Mouse (Mus musculus) gastrocnemius, postnatal 36 days (tissue): ENCODE measurements around the gene Serpina3g. TPM values are rescaled to one million over a fixed set of nuclear protein-coding genes. Genes with fewer than 3 reads are reported as not detected.
"Not testable (repeated sequence)": the region's sequence is repeated elsewhere in the genome, so short reads cannot be mapped to it uniquely, and the experiment has no call there.

Source experiments
- DNase-seq, 2 experiments: peaks; one replicate each; pipeline ENCODE4 v3.0.0; 2022
- intact Hi-C: fragments of 180-260 bp; cut with DNase I; formaldehyde crosslinking; loops from one replicate; pipeline ENCODE4 v1.15.1; 2025
- long read RNA-seq, 2 experiments: library from polyadenylated mRNA; stranded (forward); transcript quantifications; one replicate each; pipeline ENCODE4 v2.0.0; 2021
- total RNA-seq, 2 experiments: library from RNA; stranded (reverse); gene quantifications; 2 replicates each; pipeline ENCODE4 v1.2.3; 2021

The Serpina3g gene
- not detected for total RNA-seq
- long read RNA-seq, experiment 1, result 0 reads
- long read RNA-seq, experiment 2, result 0 reads

GRCm38 (mm10) chr12:104235915-104236314, at the start of gene Serpina3g:
Gene Serpina3g (plus strand): TSS chr12:104236245.
- intact Hi-C loops, result no loop called here
- no peak for DNase-seq

- DNase-seq, result no peak
- intact Hi-C loops, result no loop called here
These were observed 46.8 kb upstream of the Serpina3g start for GRCm38 (mm10) chr12:104189246-104189645.

DNA sequence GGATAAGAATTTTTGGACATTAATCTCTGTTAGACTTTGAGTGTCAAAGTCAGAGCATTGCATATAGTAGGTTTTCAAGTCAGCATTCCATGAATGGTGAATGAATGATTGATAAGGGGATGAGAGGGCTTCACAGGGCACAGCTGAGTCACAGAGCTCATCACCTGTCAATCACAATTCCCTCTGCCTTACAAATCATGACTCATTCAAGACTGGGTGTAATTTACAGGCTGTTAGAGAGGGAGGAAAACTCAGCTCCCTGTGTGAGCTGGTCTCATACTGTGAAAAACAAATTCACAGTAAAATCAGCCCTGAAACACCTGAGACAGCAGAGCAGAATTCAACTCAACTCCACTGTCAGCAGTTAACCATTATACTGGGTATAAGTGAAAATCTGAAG, 45.2 kb upstream of the Serpina3g start:
- intact Hi-C loops, result no loop called here

GRCm38 (mm10) chr12:104209149-104209548, 26.9 kb upstream of the Serpina3g start:
- intact Hi-C loops, result no loop called here
- no peak for DNase-seq

More for the DNA sequence above, 45.2 kb upstream of the Serpina3g start:
- DNase-seq, result no peak

DNA sequence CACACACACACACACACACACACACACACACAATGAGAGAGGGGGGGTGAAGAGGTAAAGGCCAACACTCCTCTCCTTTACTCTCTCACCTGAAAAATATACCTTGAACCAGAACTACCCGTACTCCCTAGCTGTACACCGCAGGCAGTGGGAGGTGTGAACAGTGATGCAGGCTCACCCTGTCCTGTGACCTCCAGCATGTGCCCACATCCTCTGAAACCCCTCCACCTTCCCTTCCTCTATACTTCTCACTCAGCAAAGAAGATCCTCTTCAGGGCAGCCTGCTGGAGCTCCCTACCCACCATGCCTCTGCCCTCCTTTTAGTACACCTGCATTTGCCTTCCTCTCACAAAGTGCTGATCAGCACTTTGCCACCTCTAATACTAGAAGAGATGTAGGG, 26.2 kb upstream of the Serpina3g start:
- intact Hi-C loops, result no loop called here
- DNase-seq, result no peak

GRCm38 (mm10) chr12:104213689-104214444, 22.2 kb upstream of the Serpina3g start:
- intact Hi-C loops, result no loop called here
- no peak for DNase-seq

DNA sequence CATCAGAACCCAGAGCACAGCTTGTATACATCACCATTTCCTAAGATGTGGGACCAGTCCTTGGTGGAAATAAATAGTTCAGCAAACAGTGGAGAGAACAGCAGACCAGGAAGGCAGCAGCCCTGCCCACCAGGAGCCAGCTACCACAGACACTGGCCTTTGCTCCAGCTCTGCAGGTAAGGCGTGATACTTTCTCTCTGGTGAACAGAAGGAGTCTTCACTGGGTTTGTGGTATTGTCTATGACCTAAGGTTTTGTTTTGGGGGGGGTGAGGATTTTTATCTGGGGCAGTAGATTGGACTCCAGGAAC, 21.6 kb upstream of the Serpina3g start, which contains the start of gene Serpina3f:
Serpina3f (plus strand) TSS at position 100 of the 309 bp plus-strand sequence.
- DNase-seq, result no peak
- intact Hi-C loops, result no loop called here

GRCm38 (mm10) chr12:104215249-104215648, 20.8 kb upstream of the Serpina3g start:
- no peak for DNase-seq
- intact Hi-C loops, result no loop called here

GRCm38 (mm10) chr12:104221616-104222015, 14.4 kb upstream of the Serpina3g start:
- intact Hi-C loops, result no loop called here
- no peak for DNase-seq

GRCm38 (mm10) chr12:104223690-104224089, 12.4 kb upstream of the Serpina3g start:
- intact Hi-C loops, result no loop called here
- DNase-seq, result no peak

GRCm38 (mm10) chr12:104224598-104225300, 11.3 kb upstream of the Serpina3g start:
- DNase-seq, result no peak
- intact Hi-C loops, result no loop called here

- intact Hi-C loops, result no loop called here
- DNase-seq, result no peak
These were observed 5.3 kb upstream of the Serpina3g start for GRCm38 (mm10) chr12:104230762-104231161.

GRCm38 (mm10) chr12:104238048-104238447, 2.0 kb downstream of the Serpina3g start:
- intact Hi-C loops, DNase-seq: not testable (repeated sequence)

- intact Hi-C loops, result no loop called here
- no peak for DNase-seq
These were observed 7.3 kb downstream of the Serpina3g start for GRCm38 (mm10) chr12:104243307-104243706.

- DNase-seq, result no peak
- intact Hi-C loops, result no loop called here
These were observed 9.0 kb downstream of the Serpina3g start for GRCm38 (mm10) chr12:104245092-104245491.

DNA sequence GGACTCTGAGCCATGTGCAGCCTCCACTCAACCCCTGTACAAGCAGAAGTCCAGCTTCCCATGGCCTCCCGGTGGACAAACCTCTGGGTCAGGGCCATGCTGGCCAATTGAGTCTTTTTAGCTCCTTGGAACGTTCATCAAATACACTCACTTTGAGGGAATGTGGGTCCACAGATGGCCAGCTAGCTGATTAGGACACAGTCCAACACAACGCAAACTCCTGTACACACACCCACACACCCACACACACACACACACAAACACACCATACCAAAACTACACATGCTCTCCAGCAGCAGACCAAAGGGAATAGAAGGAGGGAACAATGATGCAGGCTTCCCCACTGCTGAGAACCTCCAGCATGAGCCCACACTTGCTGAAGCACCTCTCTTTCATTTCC, 9.6 kb downstream of the Serpina3g start:
- no peak for DNase-seq
- intact Hi-C loops, result no loop called here

DNA sequence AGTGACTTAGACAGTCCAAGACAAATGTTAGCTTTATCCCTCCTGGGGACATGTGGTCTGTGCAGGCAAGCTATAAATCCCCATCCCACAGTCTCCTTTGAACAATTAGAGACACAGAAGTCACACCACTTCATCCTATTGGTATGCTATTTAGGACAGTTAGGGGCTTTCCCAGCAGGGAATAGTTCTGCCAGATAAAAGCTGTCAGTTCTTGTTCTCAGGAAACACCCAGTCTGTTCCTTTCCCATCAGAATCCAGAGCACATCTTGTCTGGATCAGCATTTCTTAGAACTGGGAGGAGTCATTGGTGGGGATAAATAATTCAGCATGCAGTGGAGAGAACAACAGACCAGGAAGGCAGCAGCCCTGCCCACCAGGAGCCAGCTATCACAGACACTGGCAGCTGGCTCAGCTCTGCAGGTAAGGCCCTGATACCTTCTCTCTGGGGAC, 11.5 kb downstream of the Serpina3g start:
- intact Hi-C loops, result no loop called here
- no peak for DNase-seq

- intact Hi-C loops, result no loop called here
- DNase-seq, result no peak
These were observed 12.2 kb downstream of the Serpina3g start for GRCm38 (mm10) chr12:104248231-104248630.

- no peak for DNase-seq
- intact Hi-C loops, result no loop called here
These were observed 25.0 kb downstream of the Serpina3g start for GRCm38 (mm10) chr12:104261041-104261440.

- intact Hi-C loops, result no loop called here
- DNase-seq, result no peak
These were observed 26.8 kb downstream of the Serpina3g start, which contains the start of gene Serpina3i for GRCm38 (mm10) chr12:104262863-104263262. Gene Serpina3i (plus strand): TSS chr12:104263122.

DNA sequence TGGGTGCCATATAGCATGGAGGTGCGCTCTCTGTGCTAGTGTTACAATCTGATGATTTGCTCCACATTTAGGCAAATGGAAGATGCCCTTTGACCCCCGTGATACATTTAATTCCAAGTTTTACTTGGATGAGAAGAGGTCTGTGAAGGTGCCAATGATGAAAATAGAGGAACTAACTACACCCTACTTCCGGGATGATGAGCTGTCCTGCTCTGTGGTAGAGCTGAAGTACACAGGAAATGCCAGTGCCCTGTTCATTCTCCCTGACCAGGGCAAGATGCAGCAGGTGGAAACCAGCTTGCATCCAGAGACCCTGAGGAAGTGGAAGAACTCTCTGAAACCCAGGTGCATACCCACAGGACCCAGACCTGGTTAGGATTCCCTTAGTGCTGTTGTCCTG, 30.3 kb downstream of the Serpina3g start:
- intact Hi-C loops, result no loop called here

More for the DNA sequence above, 30.3 kb downstream of the Serpina3g start:
- DNase-seq, result no peak
